Mouse (Mus musculus) cerebellum, adult 2 months (tissue): ENCODE measurements around the gene Hcfc1r1.

ENCODE experiments used
- CTCF ChIP-seq: fragments of 200-500 bp; IDR thresholded peaks from 2 replicates; pipeline ENCODE4 v1.5.1; 2011; ENCODE audit warnings: low read depth, mild to moderate bottlenecking, control low read depth, low read length, moderate library complexity, borderline replicate concordance; ENCODE audit not compliant: insufficient read depth
- POLR2A ChIP-seq: fragments of 200-500 bp; IDR thresholded peaks from 2 replicates; pipeline ENCODE4 v1.6.1; 2011; ENCODE audit warnings: low read length, control low read depth, borderline replicate concordance; ENCODE audit not compliant: insufficient read depth

DNA sequence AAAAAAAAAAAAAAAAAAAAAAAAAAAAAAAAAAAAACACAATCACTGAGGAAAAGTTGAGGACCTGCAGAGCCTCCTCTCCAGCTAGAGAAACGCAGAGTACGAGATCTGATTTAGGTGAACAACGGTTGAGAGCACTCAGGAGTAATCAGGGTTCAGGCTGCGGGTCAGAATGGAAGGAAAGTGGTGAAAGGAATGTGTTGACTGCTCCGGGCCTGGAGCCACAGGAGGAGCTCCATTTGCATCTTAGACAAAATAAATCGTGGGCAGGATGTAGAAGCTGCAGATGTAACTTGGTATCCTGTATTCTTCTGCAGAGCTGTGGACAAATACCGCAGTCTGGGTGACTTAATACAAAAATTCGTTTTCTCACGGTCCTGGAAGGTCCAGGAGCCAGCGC is 27.5 kb upstream of the Hcfc1r1 start:
- TF ChIP-seq POLR2A, result no peak
- TF ChIP-seq CTCF, result no peak
